Mouse (Mus musculus): ENCODE measurements at regions not wholly inside any gene's neighbourhood (a gene's known extent, or its start where the extent isn't known, plus 50 kb on each side); places are given as distances from the start of the nearest gene placed in this dataset.

DNA sequence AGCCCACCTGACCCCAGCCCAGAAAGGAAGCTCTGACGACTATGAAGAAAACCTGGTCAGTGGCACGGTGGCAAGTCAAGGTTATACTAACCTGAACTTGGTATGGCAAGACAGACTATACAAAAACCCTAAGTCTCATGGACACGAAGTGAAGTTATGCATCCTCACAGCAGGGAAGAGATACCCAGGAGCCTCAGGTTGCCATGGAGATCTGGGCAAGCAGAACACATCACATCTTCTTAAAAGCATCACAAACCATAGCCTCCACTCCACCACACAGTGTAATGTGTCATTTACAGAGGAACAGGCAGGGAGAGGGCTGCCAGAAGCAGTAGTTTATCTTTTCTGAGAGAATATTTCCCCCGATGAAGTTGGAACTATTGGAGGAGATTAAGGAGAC, 146.5 kb downstream of the Slc39a8 start:
- TF ChIP-seq CTCF (IDR thresholded peaks at IDR 0.05; ENCODE audit: low read depth, low read length) (no peak), POLR2A (IDR thresholded peaks at IDR 0.05; ENCODE audit: extremely low read depth, insufficient read depth, low read length) (no peak)

Measured in liver, adult 2 months (tissue).